Mouse (Mus musculus): ENCODE measurements around the gene Dnajb4.

DNA sequence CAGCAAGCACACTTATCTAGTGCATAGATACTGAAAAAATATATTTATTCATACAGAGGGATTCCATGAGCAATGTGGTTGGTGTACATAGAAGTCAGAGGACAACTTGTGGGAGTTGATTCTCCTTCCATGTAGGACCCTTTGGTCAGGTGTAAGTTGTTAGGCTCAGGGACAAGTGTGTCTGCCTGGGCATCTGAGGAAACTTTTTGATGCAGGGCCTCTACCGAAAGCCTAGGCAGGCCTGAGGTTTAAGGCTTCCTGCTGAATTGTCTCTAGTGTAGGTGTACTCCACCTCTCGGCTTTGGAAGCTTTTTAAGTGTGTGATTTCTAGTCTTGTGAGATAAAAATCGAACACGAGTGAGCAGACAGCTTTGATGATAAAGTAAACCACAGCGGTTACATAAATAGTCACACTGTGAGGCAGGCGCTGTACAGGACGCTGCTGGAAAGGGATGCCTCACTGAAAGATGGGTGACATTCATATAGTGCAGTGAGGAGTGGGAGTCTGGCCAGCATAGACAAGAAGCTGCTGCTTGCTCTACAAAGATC lies 1.7 kb upstream of the Dnajb4 start:
- TF ChIP-seq CTCF (IDR thresholded peaks at IDR 0.05; ENCODE audit: low read depth, low read length) (no peak), POLR2A (IDR thresholded peaks at IDR 0.05; ENCODE audit: borderline replicate concordance, low read depth, low read length) (no peak)
